Mouse (Mus musculus): ENCODE measurements around the gene Lpar5. TPM values are rescaled to one million over a fixed set of nuclear protein-coding genes. Genes with fewer than 3 reads are reported as not detected.
A peak's percentile ranks its signal among the peaks of the same experiment; 100 is the strongest.

The Lpar5 gene
- polyA plus RNA-seq, 1 experiment from 2014 or later, result 1.1 TPM

- 3% methylated on average over 2 of the region's 2 CpGs for WGBS
- peak; percentile 88 for ATAC-seq (ENCODE audit: low read depth)
These were observed 4.2 kb downstream of the Lpar5 start for GRCm38 (mm10) chr6:125071896-125072279.

GRCm38 (mm10) chr6:125073825-125074224 is 6.1 kb downstream of the Lpar5 start:
- H3K4me2 ChIP-seq (ENCODE audit: low read depth, low read length), result no peak overlapping the region
- H3K36me3 ChIP-seq (ENCODE audit: control insufficient read depth, insufficient read depth, low read length), result no peaks in the 10 kb centered on the region
- no peaks in the 10 kb centered on the region for H3K27me3 ChIP-seq (replicated peaks; ENCODE audit: control insufficient read depth, insufficient read depth, low read length)
- H3K4me1 ChIP-seq (ENCODE audit: control insufficient read depth, insufficient read depth, low read length), result peaks cover 13% of the 10 kb centered on the region
- H3K9me3 ChIP-seq (ENCODE audit: control insufficient read depth, low read length), result no peaks in the 10 kb centered on the region
- WGBS, result 69% methylated on average over 8 of the region's 8 CpGs
- H3K27ac ChIP-seq (replicated peaks; ENCODE audit: low read depth, low read length), result no peak overlapping the region
- ATAC-seq (ENCODE audit: low read depth) (no peak), DNase-seq (ENCODE audit: low spot score) (no peak)
- H3K4me3 ChIP-seq (ENCODE audit: low read depth, low read length), result no peak overlapping the region
- H3K9ac ChIP-seq (ENCODE audit: low read depth, low read length), result no peak overlapping the region

More at GRCm38 (mm10) chr6:125071896-125072279, 4.2 kb downstream of the Lpar5 start:
- Histone ChIP-seq H3K27me3 (replicated peaks; ENCODE audit: control insufficient read depth, insufficient read depth, low read length) (no peaks in the 10 kb centered on the region), H3K36me3 (ENCODE audit: control insufficient read depth, insufficient read depth, low read length) (no peaks in the 10 kb centered on the region), H3K9ac (ENCODE audit: low read depth, low read length) (peak overlapping the region; percentile 8; the same call in 1 of the 2 replicates), H3K4me3 (ENCODE audit: low read depth, low read length) (no peak overlapping the region), H3K27ac (replicated peaks; ENCODE audit: low read depth, low read length) (peak overlapping the region; percentile 91), H3K4me1 (ENCODE audit: control insufficient read depth, insufficient read depth, low read length) (peaks cover 13% of the 10 kb centered on the region), H3K4me2 (ENCODE audit: low read depth, low read length) (peak overlapping the region; percentile 12; the same call in 1 of the 2 replicates), H3K9me3 (ENCODE audit: control insufficient read depth, low read length) (no peaks in the 10 kb centered on the region)
- peak; percentile 84 for DNase-seq (ENCODE audit: low spot score)

GRCm38 (mm10) chr6:125081394-125081793 is 13.7 kb downstream of the Lpar5 start:
- Histone ChIP-seq H3K4me1 (ENCODE audit: control insufficient read depth, insufficient read depth, low read length) (peaks cover 8% of the 10 kb centered on the region; the same call in 1 of the 2 replicates), H3K27ac (replicated peaks; ENCODE audit: low read depth, low read length) (peak overlapping the region; percentile 77), H3K9ac (ENCODE audit: low read depth, low read length) (peak overlapping the region; percentile 65), H3K36me3 (ENCODE audit: control insufficient read depth, insufficient read depth, low read length) (no peaks in the 10 kb centered on the region), H3K9me3 (ENCODE audit: control insufficient read depth, low read length) (no peaks in the 10 kb centered on the region), H3K4me3 (ENCODE audit: low read depth, low read length) (peak overlapping the region; percentile 39), H3K27me3 (replicated peaks; ENCODE audit: control insufficient read depth, insufficient read depth, low read length) (no peaks in the 10 kb centered on the region), H3K4me2 (ENCODE audit: low read depth, low read length) (peak overlapping the region; percentile 66)
- WGBS, result 23% methylated on average over 24 of the region's 25 CpGs
- peak; percentile 15; the same call in 1 of the 2 replicates for ATAC-seq (ENCODE audit: low read depth)
- DNase-seq (ENCODE audit: low spot score), result no peak

- 24% methylated on average over 40 of the region's 45 CpGs for WGBS
- Histone ChIP-seq H3K4me1 (ENCODE audit: control insufficient read depth, insufficient read depth, low read length) (peaks cover 8% of the 10 kb centered on the region; the same call in 1 of the 2 replicates), H3K36me3 (ENCODE audit: control insufficient read depth, insufficient read depth, low read length) (no peaks in the 10 kb centered on the region), H3K9ac (ENCODE audit: low read depth, low read length) (peak overlapping the region; percentile 65), H3K4me2 (ENCODE audit: low read depth, low read length) (peak overlapping the region; percentile 66), H3K4me3 (ENCODE audit: low read depth, low read length) (peak overlapping the region; percentile 39), H3K9me3 (ENCODE audit: control insufficient read depth, low read length) (no peaks in the 10 kb centered on the region), H3K27me3 (replicated peaks; ENCODE audit: control insufficient read depth, insufficient read depth, low read length) (no peaks in the 10 kb centered on the region), H3K27ac (replicated peaks; ENCODE audit: low read depth, low read length) (peak overlapping the region; percentile 77)
- ATAC-seq (ENCODE audit: low read depth), result peak; percentile 92
- DNase-seq (ENCODE audit: low spot score), result peak; percentile 97
These were observed 14.3 kb downstream of the Lpar5 start for GRCm38 (mm10) chr6:125081797-125082560.

GRCm38 (mm10) chr6:125082801-125083386 is 15.2 kb downstream of the Lpar5 start:
- no peaks in the 10 kb centered on the region for H3K27me3 ChIP-seq (replicated peaks; ENCODE audit: control insufficient read depth, insufficient read depth, low read length)
- no peak overlapping the region for H3K4me2 ChIP-seq (ENCODE audit: low read depth, low read length)
- no peak overlapping the region for H3K27ac ChIP-seq (replicated peaks; ENCODE audit: low read depth, low read length)
- H3K9ac ChIP-seq (ENCODE audit: low read depth, low read length), result no peak overlapping the region
- no peaks in the 10 kb centered on the region for H3K9me3 ChIP-seq (ENCODE audit: control insufficient read depth, low read length)
- DNase-seq (ENCODE audit: low spot score) (no peak), ATAC-seq (ENCODE audit: low read depth) (no peak)
- H3K36me3 ChIP-seq (ENCODE audit: control insufficient read depth, insufficient read depth, low read length), result no peaks in the 10 kb centered on the region
- no peak overlapping the region for H3K4me3 ChIP-seq (ENCODE audit: low read depth, low read length)
- 86% methylated on average over 7 of the region's 7 CpGs for WGBS
- H3K4me1 ChIP-seq (ENCODE audit: control insufficient read depth, insufficient read depth, low read length), result peaks cover 8% of the 10 kb centered on the region; the same call in 1 of the 2 replicates

GRCm38 (mm10) chr6:125084424-125084823 is 16.7 kb downstream of the Lpar5 start:
- DNase-seq (ENCODE audit: low spot score), result peak; percentile 88
- Histone ChIP-seq H3K36me3 (ENCODE audit: control insufficient read depth, insufficient read depth, low read length) (no peaks in the 10 kb centered on the region), H3K27me3 (replicated peaks; ENCODE audit: control insufficient read depth, insufficient read depth, low read length) (no peaks in the 10 kb centered on the region), H3K27ac (replicated peaks; ENCODE audit: low read depth, low read length) (no peak overlapping the region), H3K4me2 (ENCODE audit: low read depth, low read length) (no peak overlapping the region), H3K4me3 (ENCODE audit: low read depth, low read length) (no peak overlapping the region), H3K4me1 (ENCODE audit: control insufficient read depth, insufficient read depth, low read length) (peaks cover 11% of the 10 kb centered on the region), H3K9ac (ENCODE audit: low read depth, low read length) (no peak overlapping the region), H3K9me3 (ENCODE audit: control insufficient read depth, low read length) (no peaks in the 10 kb centered on the region)
- peak; percentile 34 for ATAC-seq (ENCODE audit: low read depth)
- WGBS, result 9% methylated on average over 4 of the region's 4 CpGs

- Histone ChIP-seq H3K36me3 (ENCODE audit: control insufficient read depth, insufficient read depth, low read length) (no peaks in the 10 kb centered on the region), H3K27me3 (replicated peaks; ENCODE audit: control insufficient read depth, insufficient read depth, low read length) (no peaks in the 10 kb centered on the region), H3K4me2 (ENCODE audit: low read depth, low read length) (no peak overlapping the region), H3K27ac (replicated peaks; ENCODE audit: low read depth, low read length) (peak overlapping the region; percentile 94), H3K9ac (ENCODE audit: low read depth, low read length) (no peak overlapping the region), H3K4me3 (ENCODE audit: low read depth, low read length) (no peak overlapping the region), H3K4me1 (ENCODE audit: control insufficient read depth, insufficient read depth, low read length) (peaks cover 19% of the 10 kb centered on the region), H3K9me3 (ENCODE audit: control insufficient read depth, low read length) (no peaks in the 10 kb centered on the region)
- WGBS, result 85% methylated on average over 3 of the region's 3 CpGs
- no peak for DNase-seq (ENCODE audit: low spot score)
- no peak for ATAC-seq (ENCODE audit: low read depth)
These were observed 20.2 kb downstream of the Lpar5 start for GRCm38 (mm10) chr6:125087937-125088336.

GRCm38 (mm10) chr6:125088561-125089321 is 21.0 kb downstream of the Lpar5 start:
- Histone ChIP-seq H3K9ac (ENCODE audit: low read depth, low read length) (peak overlapping the region; percentile 63), H3K27me3 (replicated peaks; ENCODE audit: control insufficient read depth, insufficient read depth, low read length) (no peaks in the 10 kb centered on the region), H3K27ac (replicated peaks; ENCODE audit: low read depth, low read length) (peak overlapping the region; percentile 94), H3K36me3 (ENCODE audit: control insufficient read depth, insufficient read depth, low read length) (no peaks in the 10 kb centered on the region), H3K4me3 (ENCODE audit: low read depth, low read length) (no peak overlapping the region; the same call in 1 of the 2 replicates), H3K9me3 (ENCODE audit: control insufficient read depth, low read length) (no peaks in the 10 kb centered on the region), H3K4me1 (ENCODE audit: control insufficient read depth, insufficient read depth, low read length) (peaks cover 19% of the 10 kb centered on the region), H3K4me2 (ENCODE audit: low read depth, low read length) (peak overlapping the region; percentile 60)
- DNase-seq (ENCODE audit: low spot score), result peak; percentile 94
- WGBS, result 4% methylated on average over 15 of the region's 20 CpGs
- ATAC-seq (ENCODE audit: low read depth), result peak; percentile 83
